Mouse (Mus musculus) CD4-positive, CD25-positive, alpha-beta regulatory T cell (primary cell): ENCODE results near the gene Gm11555. TPM values are rescaled to one million over a fixed set of nuclear protein-coding genes. Genes with fewer than 3 reads are reported as not detected.

Source experiments
- polyA plus RNA-seq: library from polyadenylated mRNA; unstranded; fragments of 100-300 nt; shearing (Covaris generic); gene quantifications from one replicate; pipeline ENCODE4 v1.2.1, GENCODE M21; 2017

Gene Gm11555
- not detected for polyA plus RNA-seq

DNA sequence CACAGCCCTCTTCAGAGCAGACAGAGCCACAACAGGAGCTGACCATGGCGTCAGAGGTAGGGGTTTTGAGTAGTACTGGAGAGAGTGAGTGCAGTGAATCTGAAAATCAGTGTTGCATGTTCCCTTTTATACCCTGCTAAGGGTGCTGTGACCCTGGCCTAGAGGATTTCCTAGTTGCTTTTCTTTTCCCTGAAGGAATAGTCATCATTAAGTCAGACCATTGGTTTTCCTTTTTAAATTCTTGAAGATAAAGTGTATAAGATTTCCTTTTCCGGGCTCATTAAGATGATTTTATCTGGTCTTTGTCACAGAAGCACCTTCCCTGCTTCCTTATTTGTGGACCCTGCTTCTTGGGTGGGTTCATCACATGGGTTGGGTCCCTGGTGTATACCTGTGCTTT, at the start of gene Gm11555:
Gene Gm11555 (minus strand): TSS at position 101 of the 400 bp plus-strand sequence.

DNA sequence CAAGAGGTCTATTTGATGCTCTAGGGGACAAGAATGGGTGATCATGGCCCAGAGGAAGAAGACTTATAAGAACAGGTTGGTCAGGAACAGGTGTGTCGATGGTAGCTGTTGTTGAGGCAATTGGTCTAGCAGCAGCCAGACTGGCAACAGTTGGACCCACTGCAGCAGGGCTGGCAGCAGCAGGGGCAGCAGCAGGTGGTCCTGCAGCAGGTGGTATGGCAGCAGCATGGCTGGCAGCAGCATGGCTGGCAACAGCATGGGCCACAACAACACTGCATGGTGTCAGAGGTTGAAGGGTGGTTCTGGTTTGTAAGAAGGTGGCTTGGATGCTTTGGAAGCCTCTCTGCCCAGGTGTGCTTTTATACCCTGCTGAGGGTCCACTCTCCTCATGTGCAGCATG, 40.4 kb upstream of the Gm11555 start, which contains the start of gene Gm14190:
Gene Gm14190 (minus strand): TSS at position 278 of the 400 bp plus-strand sequence.

DNA sequence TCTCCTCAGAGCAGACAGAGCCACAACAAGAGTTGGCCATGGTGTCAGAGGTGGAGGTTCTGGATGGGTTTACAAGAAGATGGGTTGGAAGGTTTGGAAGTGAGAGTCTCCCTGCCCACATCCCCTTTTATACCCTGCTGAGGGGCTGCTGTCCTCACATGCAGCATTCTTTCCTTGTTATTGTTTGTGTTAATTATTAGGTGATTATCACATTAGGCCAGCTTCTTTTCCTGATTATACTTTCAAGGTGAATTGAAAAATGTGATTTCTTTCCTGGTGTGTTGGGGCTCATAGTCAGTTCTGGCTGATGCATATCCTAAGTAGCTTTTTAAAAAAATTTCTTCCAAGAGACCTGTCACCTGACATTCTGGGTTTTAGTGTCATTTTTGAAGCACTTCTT, 15.8 kb upstream of the Gm11555 start, which contains the start of gene Krtap4-6:
Gene Krtap4-6 (minus strand): TSS at position 101 of the 400 bp plus-strand sequence.

DNA sequence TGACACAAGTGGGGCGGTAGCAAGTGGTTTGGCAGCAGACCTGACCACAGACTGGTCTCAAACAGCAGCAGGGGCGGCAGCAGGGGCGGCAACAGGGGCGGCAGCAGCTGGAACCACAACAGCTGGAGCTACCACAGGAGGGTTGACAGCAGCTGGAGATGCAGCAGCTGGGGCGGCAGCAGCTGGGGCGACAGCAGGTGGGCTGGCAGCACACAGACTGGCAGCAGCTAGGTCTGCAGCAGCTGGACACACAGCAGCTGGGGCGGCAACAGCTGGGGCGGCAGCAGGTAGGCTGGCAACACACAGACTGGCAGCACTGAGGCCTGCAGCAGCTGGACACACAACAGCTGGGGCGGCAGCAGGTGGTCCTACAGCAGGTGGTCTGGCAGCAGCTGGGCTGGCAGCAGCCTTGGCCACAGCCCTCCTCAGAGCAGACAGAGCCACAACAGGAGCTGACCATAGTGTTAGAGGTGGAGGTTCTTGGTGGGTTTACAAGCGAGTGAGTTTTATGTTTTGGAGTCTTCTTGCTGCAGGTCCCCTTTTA, 8.5 kb upstream of the Gm11555 start, which contains the start of gene Gm11563:
Gene Gm11563 (minus strand): TSS at position 494 of the 544 bp plus-strand sequence.

DNA sequence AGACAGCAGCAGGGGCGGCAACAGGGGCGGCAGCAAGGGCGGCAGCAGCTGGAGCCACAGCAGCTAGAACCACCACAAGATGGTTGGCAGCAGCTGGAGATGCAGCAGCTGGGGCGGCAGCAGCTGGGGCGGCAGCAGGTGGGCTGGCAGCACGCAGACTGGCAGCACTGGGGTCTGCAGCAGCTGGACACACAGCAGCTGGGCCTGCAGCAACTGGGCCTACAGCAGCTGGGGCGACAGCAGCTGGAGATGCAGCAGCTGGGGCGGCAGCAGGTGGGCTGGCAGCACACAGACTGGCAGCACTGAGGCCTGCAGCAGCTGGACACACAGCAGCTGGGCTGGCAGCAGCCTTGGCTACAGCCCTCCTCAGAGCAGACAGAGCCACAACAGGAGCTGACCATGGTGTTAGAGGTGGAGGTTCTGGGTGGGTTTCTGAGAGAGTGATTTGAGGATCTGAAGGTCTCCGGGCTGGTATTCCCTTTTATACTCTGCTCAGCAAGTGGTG, 6.3 kb downstream of the Gm11555 start, which contains the start of gene Krtap4-7:
Gene Krtap4-7 (minus strand): TSS at position 455 of the 505 bp plus-strand sequence.

DNA sequence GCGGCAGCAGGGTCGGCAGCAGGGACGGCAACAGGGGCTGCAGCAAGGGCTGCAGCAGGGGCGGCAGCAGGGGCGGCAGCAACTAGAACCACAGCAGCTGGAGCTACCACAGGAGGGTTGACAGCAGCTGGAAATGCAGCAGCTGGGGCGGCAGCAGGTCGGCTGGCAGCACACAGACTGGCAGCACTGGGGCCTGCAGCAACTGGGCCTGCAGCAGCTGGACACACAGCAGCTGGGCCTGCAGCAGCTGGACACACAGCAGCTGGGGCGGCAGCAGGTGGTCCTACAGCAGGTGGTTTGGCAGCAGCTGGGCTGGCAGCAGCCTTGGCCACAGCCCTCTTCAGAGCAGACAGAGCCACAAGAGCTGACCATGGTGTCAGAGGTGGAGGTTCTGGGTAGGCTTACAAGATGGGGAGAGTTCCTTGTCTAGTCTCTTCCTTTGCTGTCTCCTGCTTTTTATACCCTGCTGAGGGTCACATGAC, 15.3 kb downstream of the Gm11555 start, which contains the start of gene Krtap4-2:
Gene Krtap4-2 (minus strand): TSS at position 432 of the 482 bp plus-strand sequence.

DNA sequence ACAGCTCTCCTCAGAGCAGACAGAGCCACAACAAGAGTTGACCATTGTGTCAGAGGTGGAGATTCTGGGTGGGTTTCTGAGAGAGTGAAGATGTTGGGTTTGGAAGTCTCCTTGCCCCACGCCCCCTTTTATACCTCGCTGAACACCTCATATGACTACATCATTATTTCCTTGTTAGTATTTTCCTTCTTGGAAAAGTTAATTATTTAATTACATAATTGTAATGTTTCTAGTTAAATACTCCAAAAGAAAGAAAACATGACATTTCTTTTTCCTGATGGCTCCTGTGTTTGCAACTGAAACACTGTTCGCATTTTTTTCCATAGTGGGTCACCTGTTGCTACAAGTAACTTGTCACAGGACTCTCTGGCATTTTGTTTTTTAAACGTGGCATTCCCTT, 21.9 kb downstream of the Gm11555 start, which contains the start of gene Krtap4-1:
Gene Krtap4-1 (minus strand): TSS at position 101 of the 400 bp plus-strand sequence.

DNA sequence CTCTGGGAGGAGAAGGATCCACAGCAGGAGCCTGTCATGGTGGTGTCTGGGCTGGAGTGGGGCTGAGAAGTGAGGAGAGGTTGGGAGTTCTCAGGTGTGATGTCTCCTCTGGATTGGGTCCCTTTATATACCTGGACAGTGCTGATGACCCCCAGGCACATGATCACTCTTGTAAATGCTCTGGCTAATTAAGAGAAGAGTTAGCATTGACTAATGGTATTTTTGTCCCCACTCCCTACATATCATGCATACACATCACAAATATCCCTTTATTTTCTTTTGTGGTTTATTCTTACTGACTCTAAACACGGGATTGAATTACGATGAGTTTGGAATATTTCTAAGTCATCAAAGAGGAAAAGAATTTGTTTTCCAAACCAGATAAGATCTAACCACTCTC, 29.7 kb downstream of the Gm11555 start, which contains the start of gene Gm11562:
Gene Gm11562 (minus strand): TSS at position 101 of the 400 bp plus-strand sequence.

DNA sequence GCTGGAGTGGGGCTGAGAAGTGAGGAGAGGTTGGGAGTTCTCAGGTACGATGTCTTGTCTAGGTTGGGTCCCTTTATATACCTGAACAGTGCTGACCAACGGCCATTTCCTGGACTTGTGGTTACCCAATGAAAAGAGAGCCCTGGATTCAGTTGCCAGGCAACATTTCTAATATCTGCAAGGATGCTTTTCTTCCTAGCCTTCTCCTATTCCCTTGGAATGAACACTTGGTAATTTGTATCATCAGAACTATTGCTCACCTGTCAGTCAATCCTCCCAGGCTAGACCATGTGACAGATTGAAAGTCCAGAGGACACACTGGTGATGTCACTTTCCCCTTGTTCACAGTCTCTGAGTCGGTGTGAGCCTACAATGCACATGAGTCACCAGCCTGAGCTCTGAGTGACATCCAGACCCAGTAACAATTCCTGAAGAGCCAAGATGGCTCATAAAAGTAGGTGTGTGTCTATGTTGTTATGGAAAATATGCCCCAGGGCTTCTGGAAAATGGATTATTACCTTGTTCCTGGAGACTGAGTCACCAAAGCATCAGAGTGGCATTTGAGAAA, 35.2 kb downstream of the Gm11555 start, which contains the start of gene Krtap2-4:
Gene Krtap2-4 (minus strand): TSS at position 51 of the 568 bp plus-strand sequence.

DNA sequence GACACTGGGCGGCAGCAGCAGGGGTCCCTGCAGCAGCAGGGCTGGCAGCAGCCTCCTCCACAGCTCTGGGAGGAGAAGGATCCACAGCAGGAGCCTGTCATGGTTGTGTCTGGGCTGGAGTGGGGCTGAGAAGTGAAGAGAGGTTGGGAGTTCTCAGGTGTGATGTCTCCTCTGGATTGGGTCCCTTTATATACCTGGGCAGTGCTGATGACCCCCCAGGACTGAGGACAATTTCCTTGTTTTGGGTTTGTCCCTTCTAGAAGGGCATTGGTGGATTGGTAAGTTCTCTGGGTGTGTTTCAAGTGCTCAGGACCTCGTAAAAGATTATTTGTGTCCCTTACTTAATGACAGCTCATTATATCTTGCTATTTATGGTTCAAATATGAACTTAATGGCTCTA, 39.9 kb downstream of the Gm11555 start, which contains the start of gene Gm11937:
Gene Gm11937 (minus strand): TSS at position 101 of the 400 bp plus-strand sequence.

DNA sequence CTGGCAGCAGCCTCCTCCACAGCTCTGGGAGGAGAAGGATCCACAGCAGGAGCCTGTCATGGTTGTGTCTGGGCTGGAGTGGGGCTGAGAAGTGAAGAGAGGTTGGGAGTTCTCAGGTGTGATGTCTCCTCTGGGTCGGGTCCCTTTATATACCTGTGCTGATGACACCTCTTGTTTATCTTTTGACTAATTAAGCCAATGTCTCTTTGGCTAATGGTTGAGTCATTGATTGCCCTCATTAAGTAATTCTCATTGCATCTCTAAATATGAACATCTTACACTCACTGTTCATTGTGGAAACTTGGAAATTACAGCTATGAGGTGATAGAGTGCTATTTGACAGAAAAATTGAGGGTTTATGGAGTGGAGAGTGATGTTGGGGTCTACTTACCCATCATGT, 46.8 kb downstream of the Gm11555 start, which contains the start of gene Gm11938:
Gene Gm11938 (minus strand): TSS at position 101 of the 400 bp plus-strand sequence.

Other genes with a start within 250 kb of the Gm11555 start
- not detected for gene Krt12, start 228.0 kb downstream of the Gm11555 start, polyA plus RNA-seq
- gene Krt20, start 212.1 kb downstream of the Gm11555 start, polyA plus RNA-seq = not detected
- not detected for gene Krt23, start 157.1 kb downstream of the Gm11555 start, polyA plus RNA-seq
- gene Krt39, start 128.9 kb downstream of the Gm11555 start, polyA plus RNA-seq = not detected
- gene Krt40, start 107.1 kb downstream of the Gm11555 start, polyA plus RNA-seq = not detected
- gene Krtap3-3, start 99.4 kb downstream of the Gm11555 start, polyA plus RNA-seq = not detected
- not detected for gene Krtap3-2, start 93.4 kb downstream of the Gm11555 start, polyA plus RNA-seq
- not detected for gene Gm11939, start 90.8 kb downstream of the Gm11555 start, polyA plus RNA-seq
- gene Krtap3-1, start 83.6 kb downstream of the Gm11555 start, polyA plus RNA-seq = not detected
- not detected for gene Krtap1-5, start 69.2 kb downstream of the Gm11555 start, polyA plus RNA-seq
- not detected for gene Krtap1-4, start 66.6 kb downstream of the Gm11555 start, polyA plus RNA-seq
- gene Krtap1-3, start 58.9 kb downstream of the Gm11555 start, polyA plus RNA-seq = not detected
- not detected for gene Krtap9-3, start 52.1 kb downstream of the Gm11555 start, polyA plus RNA-seq
- not detected for gene Gm11938, start 46.9 kb downstream of the Gm11555 start, polyA plus RNA-seq
- gene Gm11937, start 40.0 kb downstream of the Gm11555 start, polyA plus RNA-seq = not detected
- gene Krtap2-4, start 35.4 kb downstream of the Gm11555 start, polyA plus RNA-seq = not detected
- gene Gm11562, start 29.8 kb downstream of the Gm11555 start, polyA plus RNA-seq = not detected
- not detected for gene Krtap4-1, start 22.0 kb downstream of the Gm11555 start, polyA plus RNA-seq
- not detected for gene Krtap4-2, start 15.2 kb downstream of the Gm11555 start, polyA plus RNA-seq
- gene Krtap4-7, start 6.1 kb downstream of the Gm11555 start, polyA plus RNA-seq = not detected
- gene Gm11563, start 8.7 kb upstream of the Gm11555 start, polyA plus RNA-seq = not detected
- gene Krtap4-6, start 15.7 kb upstream of the Gm11555 start, polyA plus RNA-seq = not detected
- not detected for gene Gm14190, start 40.5 kb upstream of the Gm11555 start, polyA plus RNA-seq
- not detected for gene Gm14180, start 84.1 kb upstream of the Gm11555 start, polyA plus RNA-seq
- not detected for gene Gm11595, start 122.7 kb upstream of the Gm11555 start, polyA plus RNA-seq
- not detected for gene Krtap4-8, start 130.5 kb upstream of the Gm11555 start, polyA plus RNA-seq
- gene Krtap4-9, start 135.0 kb upstream of the Gm11555 start, polyA plus RNA-seq = not detected
- not detected for gene Gm11596, start 143.2 kb upstream of the Gm11555 start, polyA plus RNA-seq
- gene Gm11569, start 148.7 kb upstream of the Gm11555 start, polyA plus RNA-seq = not detected
- not detected for gene Gm11554, start 154.2 kb upstream of the Gm11555 start, polyA plus RNA-seq
- not detected for gene Krtap4-13, start 159.7 kb upstream of the Gm11555 start, polyA plus RNA-seq
- gene Gm11564, start 165.4 kb upstream of the Gm11555 start, polyA plus RNA-seq = not detected
- gene 2300003K06Rik, start 187.8 kb upstream of the Gm11555 start, polyA plus RNA-seq = not detected
- not detected for gene Krtap4-16, start 201.4 kb upstream of the Gm11555 start, polyA plus RNA-seq
- gene Gm11568, start 207.7 kb upstream of the Gm11555 start, polyA plus RNA-seq = not detected
- not detected for gene Gm11559, start 214.2 kb upstream of the Gm11555 start, polyA plus RNA-seq
- not detected for gene Krtap9-1, start 223.2 kb upstream of the Gm11555 start, polyA plus RNA-seq
- not detected for gene Gm11567, start 229.0 kb upstream of the Gm11555 start, polyA plus RNA-seq